Mouse (Mus musculus): ENCODE data around the gene Foxb1. TPM values are rescaled to one million over a fixed set of nuclear protein-coding genes. Genes with fewer than 3 reads are reported as not detected.

Gene Foxb1
- polyA plus RNA-seq, 1 experiment, result not detected

GRCm38 (mm10) chr9:69766301-69766700, 5.6 kb upstream of the Foxb1 start:
- Histone ChIP-seq H3ac (ENCODE audit: control insufficient read depth, insufficient read length) (no peak overlapping the region), H3K4me2 (ENCODE audit: low read depth) (no peak overlapping the region), H3K36me3 (ENCODE audit: control insufficient read depth, insufficient read depth) (no peaks in the 10 kb centered on the region), H3K27me3 (ENCODE audit: control insufficient read depth, insufficient read depth, insufficient read length) (peaks cover 76% of the 10 kb centered on the region), H3K79me2 (ENCODE audit: control insufficient read depth, insufficient read depth) (no peaks in the 10 kb centered on the region), H3K4me3 (no peak overlapping the region)
- no peak for TF ChIP-seq E2F4 (IDR thresholded peaks at IDR 0.05; ENCODE audit: insufficient read depth)
- no peak for TF ChIP-seq CEBPB (IDR thresholded peaks at IDR 0.05; ENCODE audit: insufficient read depth, poor library complexity, severe bottlenecking)
- no peak for TF ChIP-seq TCF12 (IDR thresholded peaks at IDR 0.05; ENCODE audit: insufficient read depth, poor library complexity, severe bottlenecking)
- no peak for TF ChIP-seq USF1 (IDR thresholded peaks at IDR 0.05; ENCODE audit: low read depth)
- no peak for TF ChIP-seq POLR2A (IDR thresholded peaks at IDR 0.05; ENCODE audit: insufficient read length, low read depth)
- no peak for TF ChIP-seq TCF3 (IDR thresholded peaks at IDR 0.05; ENCODE audit: insufficient read length, low read depth)
- no peak for TF ChIP-seq MYOG (IDR thresholded peaks at IDR 0.05; ENCODE audit: control insufficient read depth in 1 of 3, insufficient read depth in 1 of 3, insufficient read length in 2 of 3, low read depth in 2 of 3)
- no peak for TF ChIP-seq MYOD1 (IDR thresholded peaks at IDR 0.05; ENCODE audit: control insufficient read depth in 1 of 3, insufficient read length in 2 of 3, low read depth in 2 of 3)

GRCm38 (mm10) chr9:69765483-69766050, 4.8 kb upstream of the Foxb1 start:
- peaks cover 76% of the 10 kb centered on the region for H3K27me3 ChIP-seq (ENCODE audit: control insufficient read depth, insufficient read depth, insufficient read length)

GRCm38 (mm10) chr9:69764586-69765482, 4.1 kb upstream of the Foxb1 start:
- H3K79me2 ChIP-seq (ENCODE audit: control insufficient read depth, insufficient read depth), result no peaks in the 10 kb centered on the region
- H3K27me3 ChIP-seq (ENCODE audit: control insufficient read depth, insufficient read depth, insufficient read length), result peaks cover 76% of the 10 kb centered on the region
- H3K4me3 ChIP-seq, result no peak overlapping the region
- H3K36me3 ChIP-seq (ENCODE audit: control insufficient read depth, insufficient read depth), result no peaks in the 10 kb centered on the region
- TF ChIP-seq CEBPB (IDR thresholded peaks at IDR 0.05; ENCODE audit: insufficient read depth, poor library complexity, severe bottlenecking) (no peak), USF1 (IDR thresholded peaks at IDR 0.05; ENCODE audit: low read depth) (no peak), MAX (IDR thresholded peaks at IDR 0.05; ENCODE audit: low read depth) (no peak), MYOG (IDR thresholded peaks at IDR 0.05; ENCODE audit: control insufficient read depth in 1 of 3, insufficient read depth in 1 of 3, insufficient read length in 2 of 3, low read depth in 2 of 3) (no peak), POLR2A (IDR thresholded peaks at IDR 0.05; ENCODE audit: insufficient read length, low read depth) (no peak), TCF3 (IDR thresholded peaks at IDR 0.05; ENCODE audit: insufficient read length, low read depth) (no peak), TCF12 (IDR thresholded peaks at IDR 0.05; ENCODE audit: insufficient read depth, poor library complexity, severe bottlenecking) (no peak), E2F4 (IDR thresholded peaks at IDR 0.05; ENCODE audit: insufficient read depth) (no peak), POLR2AphosphoS2 (IDR thresholded peaks at IDR 0.05; ENCODE audit: insufficient read length, low read depth) (no peak), MYOD1 (IDR thresholded peaks at IDR 0.05; ENCODE audit: control insufficient read depth in 1 of 3, insufficient read length in 2 of 3, low read depth in 2 of 3) (no peak), REST (IDR thresholded peaks at IDR 0.05; ENCODE audit: insufficient read depth, insufficient read length) (no peak), SRF (IDR thresholded peaks at IDR 0.05; ENCODE audit: control insufficient read depth, insufficient read length, low read depth) (no peak)
- no peak overlapping the region for H3ac ChIP-seq (ENCODE audit: control insufficient read depth, insufficient read length)
- no peak overlapping the region for H3K4me2 ChIP-seq (ENCODE audit: low read depth)

More at GRCm38 (mm10) chr9:69765483-69766050, 4.8 kb upstream of the Foxb1 start:
- Histone ChIP-seq H3K36me3 (ENCODE audit: control insufficient read depth, insufficient read depth) (no peaks in the 10 kb centered on the region), H3K79me2 (ENCODE audit: control insufficient read depth, insufficient read depth) (no peaks in the 10 kb centered on the region), H3ac (ENCODE audit: control insufficient read depth, insufficient read length) (no peak overlapping the region), H3K4me2 (ENCODE audit: low read depth) (no peak overlapping the region), H3K4me3 (no peak overlapping the region)
- TF ChIP-seq POLR2AphosphoS2 (IDR thresholded peaks at IDR 0.05; ENCODE audit: insufficient read length, low read depth), result no peak
- TF ChIP-seq REST (IDR thresholded peaks at IDR 0.05; ENCODE audit: insufficient read depth, insufficient read length), result no peak

GRCm38 (mm10) chr9:69763681-69764585, 3.2 kb upstream of the Foxb1 start:
- no peak for TF ChIP-seq POLR2AphosphoS2 (IDR thresholded peaks at IDR 0.05; ENCODE audit: insufficient read length, low read depth)
- Histone ChIP-seq H3K4me3 (no peak overlapping the region), H3ac (ENCODE audit: control insufficient read depth, insufficient read length) (no peak overlapping the region), H3K36me3 (ENCODE audit: control insufficient read depth, insufficient read depth) (no peaks in the 10 kb centered on the region), H3K27me3 (ENCODE audit: control insufficient read depth, insufficient read depth, insufficient read length) (peaks cover 76% of the 10 kb centered on the region), H3K4me2 (ENCODE audit: low read depth) (no peak overlapping the region), H3K79me2 (ENCODE audit: control insufficient read depth, insufficient read depth) (no peaks in the 10 kb centered on the region)

- Histone ChIP-seq H3K27me3 (ENCODE audit: control insufficient read depth, insufficient read depth, insufficient read length) (peaks cover 72% of the 10 kb centered on the region), H3ac (ENCODE audit: control insufficient read depth, insufficient read length) (no peak overlapping the region), H3K4me3 (no peak overlapping the region), H3K4me2 (ENCODE audit: low read depth) (no peak overlapping the region), H3K79me2 (ENCODE audit: control insufficient read depth, insufficient read depth) (no peaks in the 10 kb centered on the region), H3K36me3 (ENCODE audit: control insufficient read depth, insufficient read depth) (no peaks in the 10 kb centered on the region)
- no peak for TF ChIP-seq E2F4 (IDR thresholded peaks at IDR 0.05; ENCODE audit: insufficient read depth)
- no peak for TF ChIP-seq POLR2AphosphoS2 (IDR thresholded peaks at IDR 0.05; ENCODE audit: insufficient read length, low read depth)
- no peak for TF ChIP-seq CEBPB (IDR thresholded peaks at IDR 0.05; ENCODE audit: insufficient read depth, poor library complexity, severe bottlenecking)
- TF ChIP-seq USF1 (IDR thresholded peaks at IDR 0.05; ENCODE audit: low read depth), result no peak
- no peak for TF ChIP-seq TCF3 (IDR thresholded peaks at IDR 0.05; ENCODE audit: insufficient read length, low read depth)
- no peak for TF ChIP-seq POLR2A (IDR thresholded peaks at IDR 0.05; ENCODE audit: insufficient read length, low read depth)
- no peak for TF ChIP-seq TCF12 (IDR thresholded peaks at IDR 0.05; ENCODE audit: insufficient read depth, poor library complexity, severe bottlenecking)
- TF ChIP-seq MYOG (IDR thresholded peaks at IDR 0.05; ENCODE audit: control insufficient read depth in 1 of 3, insufficient read depth in 1 of 3, insufficient read length in 2 of 3, low read depth in 2 of 3), result no peak
- TF ChIP-seq SRF (IDR thresholded peaks at IDR 0.05; ENCODE audit: control insufficient read depth, insufficient read length, low read depth), result no peak
- no peak for TF ChIP-seq REST (IDR thresholded peaks at IDR 0.05; ENCODE audit: insufficient read depth, insufficient read length)
- TF ChIP-seq MYOD1 (IDR thresholded peaks at IDR 0.05; ENCODE audit: control insufficient read depth in 1 of 3, insufficient read length in 2 of 3, low read depth in 2 of 3), result no peak
- no peak for TF ChIP-seq MAX (IDR thresholded peaks at IDR 0.05; ENCODE audit: low read depth)
Measured at GRCm38 (mm10) chr9:69762703-69763102, 2.0 kb upstream of the Foxb1 start.

Measured in myocyte (in vitro differentiated cells).